Mouse (Mus musculus): ENCODE measurements at regions not wholly inside any gene's neighbourhood (a gene's known extent, or its start where the extent isn't known, plus 50 kb on each side); places are given as distances from the start of the nearest gene placed in this dataset.

GRCm38 (mm10) chr4:98282275-98282674 lies 100.8 kb downstream of the Tm2d1 start:
- DNase-seq, result no peak

GRCm38 (mm10) chr4:98258336-98258735 lies 124.8 kb downstream of the Tm2d1 start:
- no peak for DNase-seq

GRCm38 (mm10) chr4:98257711-98258110 lies 125.4 kb downstream of the Tm2d1 start:
- no peak for DNase-seq

- peak in 1 of 2 experiments; percentile 36 for DNase-seq
Observed at GRCm38 (mm10) chr4:98254856-98255853, 128.0 kb downstream of the Tm2d1 start.

GRCm38 (mm10) chr4:98243941-98244929 lies 138.9 kb downstream of the Tm2d1 start:
- DNase-seq, result no peak

GRCm38 (mm10) chr4:98243502-98243901 lies 139.6 kb downstream of the Tm2d1 start:
- peak; percentile 19 to 46 for DNase-seq

GRCm38 (mm10) chr4:98241921-98242320 lies 141.2 kb downstream of the Tm2d1 start:
- no peak for DNase-seq

GRCm38 (mm10) chr4:98240289-98240688 lies 142.8 kb downstream of the Tm2d1 start:
- DNase-seq, result no peak

- DNase-seq, result no peak
Observed at GRCm38 (mm10) chr4:98238075-98238474, 145.0 kb downstream of the Tm2d1 start.

- no peak for DNase-seq
Observed at GRCm38 (mm10) chr4:98237475-98237874, 145.6 kb downstream of the Tm2d1 start.

- no peak for DNase-seq
Observed at GRCm38 (mm10) chr4:98236006-98236783, 146.9 kb downstream of the Tm2d1 start.

- DNase-seq, result no peak
Observed at GRCm38 (mm10) chr4:98228193-98228592, 154.9 kb downstream of the Tm2d1 start.

GRCm38 (mm10) chr4:98224366-98224765 lies 158.7 kb downstream of the Tm2d1 start:
- no peak for DNase-seq

- no peak for DNase-seq
Observed at GRCm38 (mm10) chr4:98223429-98223828, 159.7 kb downstream of the Tm2d1 start.

GRCm38 (mm10) chr4:98221566-98221965 lies 161.5 kb downstream of the Tm2d1 start:
- DNase-seq, result no peak

GRCm38 (mm10) chr4:98215218-98215617 lies 167.9 kb downstream of the Tm2d1 start:
- no peak for DNase-seq

GRCm38 (mm10) chr4:98207446-98207845 lies 175.7 kb downstream of the Tm2d1 start:
- DNase-seq, result no peak

- no peak for DNase-seq
Observed at GRCm38 (mm10) chr4:98206245-98206970, 176.7 kb downstream of the Tm2d1 start.

GRCm38 (mm10) chr4:98203129-98203528 lies 180.0 kb downstream of the Tm2d1 start:
- DNase-seq, result no peak

GRCm38 (mm10) chr4:98202232-98202631 lies 180.9 kb downstream of the Tm2d1 start:
- DNase-seq, result no peak

GRCm38 (mm10) chr4:98201102-98201501 lies 182.0 kb downstream of the Tm2d1 start:
- no peak for DNase-seq

GRCm38 (mm10) chr4:98200701-98201100 lies 182.4 kb downstream of the Tm2d1 start:
- no peak for DNase-seq

Data from spleen, adult 18-20 months (tissue).